Mouse (Mus musculus): ENCODE measurements around the gene Wipf3.

DNA sequence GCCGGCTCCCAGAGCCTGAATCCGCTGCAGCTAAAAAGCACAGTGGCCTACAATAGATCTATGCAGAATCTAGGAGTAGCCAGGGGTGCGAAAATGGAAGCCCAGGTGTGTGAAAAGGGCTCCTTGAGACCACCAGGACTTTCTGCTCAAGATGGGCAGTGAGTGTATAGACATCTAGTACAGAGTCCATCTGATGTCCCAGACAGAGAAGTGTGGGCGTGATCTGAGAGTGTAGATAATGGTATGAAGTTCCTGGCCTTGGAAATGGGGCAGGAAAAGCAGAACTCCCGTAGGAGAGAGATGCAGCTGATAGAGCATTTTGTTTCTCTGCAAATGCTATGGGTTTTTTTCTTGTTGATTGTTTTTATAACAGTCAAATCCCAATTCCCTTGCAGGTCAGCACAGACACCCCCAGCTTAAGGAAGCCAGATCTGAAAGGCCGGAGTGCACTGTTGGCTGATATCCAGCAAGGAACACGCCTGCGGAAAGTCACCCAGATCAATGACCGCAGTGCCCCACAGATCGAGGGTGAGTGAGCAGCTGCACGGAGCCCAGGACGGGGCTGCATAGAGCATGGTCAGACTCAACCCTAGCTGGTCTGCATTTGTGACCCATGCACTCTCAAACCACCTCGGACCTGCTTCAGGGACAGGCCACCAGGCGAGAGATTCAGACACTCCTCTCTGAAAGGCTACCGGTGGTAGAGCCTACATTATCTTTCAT lies 52.1 kb downstream of the Wipf3 start:
- TF ChIP-seq CTCF (IDR thresholded peaks at IDR 0.05; ENCODE audit: low read depth): no peak
- TF ChIP-seq EP300 (IDR thresholded peaks at IDR 0.05; ENCODE audit: low read depth): no peak
